Mouse (Mus musculus) megakaryocyte, embryonic 14.5 days (primary cell): ENCODE results near the gene Usp19.

ENCODE experiments used
- FLI1 ChIP-seq: IDR thresholded peaks from 2 replicates; pipeline ENCODE4 v1.6.1; 2012; ENCODE audit warnings: low read length, inconsistent platforms, mixed read lengths
- GATA1 ChIP-seq: IDR thresholded peaks from 3 replicates; pipeline ENCODE4 v1.6.1; 2012; ENCODE audit warnings: mixed read lengths, low read length, inconsistent platforms, borderline replicate concordance

DNA sequence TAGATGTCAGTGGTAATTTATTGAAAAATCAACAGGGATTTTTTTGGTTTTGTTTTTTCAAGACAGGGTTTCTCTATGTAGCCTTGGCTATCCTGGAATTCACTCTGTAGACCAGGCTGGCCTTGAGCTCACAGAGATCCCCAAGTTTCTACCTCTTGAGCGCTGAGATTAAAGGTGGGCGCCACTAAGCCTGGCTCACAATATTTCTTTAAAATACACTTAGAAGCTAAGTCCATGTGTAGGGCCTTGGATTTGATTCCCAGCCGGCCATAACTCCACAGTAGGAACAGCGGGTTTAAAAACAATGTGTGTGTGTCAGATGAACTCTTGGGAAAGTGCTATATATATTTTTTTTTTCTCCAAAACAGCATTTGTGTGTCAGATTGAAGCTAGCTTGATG, 32.9 kb downstream of the Usp19 start:
- TF ChIP-seq GATA1 (no peak), FLI1 (no peak)
